Mouse (Mus musculus) liver, adult 10 weeks (tissue): ENCODE data around the gene Ddx27. TPM values are rescaled to one million over a fixed set of nuclear protein-coding genes. Genes with fewer than 3 reads are reported as not detected.

Experiments
- polyA plus RNA-seq: library from polyadenylated mRNA; stranded (reverse); fragments of 350-450 nt; fragmentation: Illumina TruSeq; extraction: RNeasy Lipid Tissue Mini Kit (QIAGEN cat#74804); gene quantifications from one replicate; pipeline ENCODE4 v1.2.3, GENCODE M21; 2014; ENCODE audit warnings: low read depth, low replicate concordance

Gene Ddx27
- 7.3 TPM for polyA plus RNA-seq

GRCm38 (mm10) chr2:167014702-167015381 is at the start of gene Ddx27:
TSS of gene Ddx27 (plus strand) at chr2:167015193.

GRCm38 (mm10) chr2:166995796-166996532 is 19.0 kb upstream of the Ddx27 start, which contains the start of gene Stau1:
TSS of gene Stau1 (minus strand) at chr2:166996299.

DNA sequence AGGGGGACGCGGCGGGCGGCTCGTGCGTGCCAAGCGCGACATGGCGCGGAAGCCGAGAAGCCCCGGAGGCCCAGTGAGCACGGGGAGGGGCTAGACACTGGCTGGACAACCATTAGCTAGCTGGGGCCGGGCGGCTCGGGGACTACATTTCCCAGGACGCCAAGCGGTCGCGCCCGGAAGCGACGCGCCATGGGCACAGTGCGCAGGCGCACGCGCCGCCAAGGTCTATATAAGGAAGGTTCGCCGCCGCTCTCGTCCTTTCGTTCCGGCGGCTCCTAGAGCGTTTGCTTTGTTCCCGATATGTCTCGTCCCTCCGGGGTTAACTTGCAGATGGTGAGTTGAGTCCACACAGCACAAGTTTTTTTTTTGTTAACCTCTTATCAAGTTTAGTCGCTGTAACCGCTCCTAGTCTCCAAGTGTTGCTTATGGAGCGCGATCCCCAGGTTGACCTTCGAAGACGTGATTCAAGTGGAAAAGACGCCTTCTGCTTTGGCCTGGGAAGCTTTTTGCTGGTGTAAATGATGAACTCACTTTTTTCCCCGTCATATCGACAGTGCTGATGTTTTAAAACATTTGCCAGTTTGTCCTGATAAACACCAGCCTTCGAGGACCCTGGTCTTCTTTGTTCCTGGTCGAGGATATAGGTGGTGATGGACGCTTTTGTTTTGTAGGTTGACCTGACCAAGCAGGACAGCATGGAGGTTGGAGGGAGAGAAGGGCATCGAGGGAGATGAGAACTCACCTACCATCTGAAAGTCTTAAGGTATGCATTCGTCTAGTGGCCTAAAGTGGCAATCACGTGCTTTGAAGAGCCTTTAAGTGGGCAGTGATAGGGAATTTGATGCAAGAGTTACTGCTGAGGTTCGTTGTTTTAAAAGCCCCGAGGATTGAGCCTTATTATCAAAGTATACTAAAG is 48.2 kb downstream of the Ddx27 start, which contains the start of gene Znfx1:
TSS of gene Znfx1 (minus strand) at position 51 of the 916 bp plus-strand sequence.

Other genes starting within 250 kb of the Ddx27 start
- 0.16 TPM for gene Trp53rkb, start 222.7 kb upstream of the Ddx27 start, polyA plus RNA-seq
- 11.8 TPM for gene Arfgef2, start 209.6 kb upstream of the Ddx27 start, polyA plus RNA-seq
- 82.8 TPM for gene Cse1l, start 109.2 kb upstream of the Ddx27 start, polyA plus RNA-seq
- gene Stau1, start 18.9 kb upstream of the Ddx27 start, polyA plus RNA-seq: 43.3 TPM
- gene Znfx1, start 47.8 kb downstream of the Ddx27 start, polyA plus RNA-seq: 3.3 TPM
- gene Kcnb1, start 175.0 kb downstream of the Ddx27 start, polyA plus RNA-seq: 0.56 TPM
- 0.24 TPM for gene Ptgis, start 225.4 kb downstream of the Ddx27 start, polyA plus RNA-seq